Mouse (Mus musculus) c-Kit-positive CD71-negative TER-119-negative erythroid progenitor cells, embryonic 14.5 days (primary cell): Measurements from ENCODE around the gene Spaca9.

Experiments used
- DNase-seq: peaks from one replicate; pipeline ENCODE4 v3.0.0-alpha.2; 2013; ENCODE audit warnings: low read depth

Spaca9 gene

DNA sequence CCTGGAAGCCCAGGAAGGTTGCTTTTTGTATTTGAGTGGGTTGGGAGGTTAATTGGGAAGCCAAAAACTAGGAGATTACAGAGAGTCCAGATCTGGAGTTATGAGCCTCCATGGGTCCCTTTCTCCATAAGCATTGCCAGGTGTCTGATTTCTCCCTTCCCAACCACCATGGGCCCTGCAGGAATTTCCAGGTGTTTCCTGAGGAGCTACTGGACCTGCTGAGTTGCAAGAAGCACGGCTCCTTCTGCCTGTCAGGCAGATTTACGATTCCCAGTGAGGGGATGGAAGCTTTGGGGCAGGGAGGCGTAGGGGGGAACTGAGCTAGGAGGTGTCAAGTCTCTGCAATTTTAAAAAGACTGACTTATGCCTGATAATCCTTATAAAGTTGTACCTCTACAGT is 33.7 kb downstream of the Spaca9 start:
- DNase-seq: no peak

GRCm38 (mm10) chr2:28662891-28663290 is 36.6 kb downstream of the Spaca9 start:
- no peak for DNase-seq

DNA sequence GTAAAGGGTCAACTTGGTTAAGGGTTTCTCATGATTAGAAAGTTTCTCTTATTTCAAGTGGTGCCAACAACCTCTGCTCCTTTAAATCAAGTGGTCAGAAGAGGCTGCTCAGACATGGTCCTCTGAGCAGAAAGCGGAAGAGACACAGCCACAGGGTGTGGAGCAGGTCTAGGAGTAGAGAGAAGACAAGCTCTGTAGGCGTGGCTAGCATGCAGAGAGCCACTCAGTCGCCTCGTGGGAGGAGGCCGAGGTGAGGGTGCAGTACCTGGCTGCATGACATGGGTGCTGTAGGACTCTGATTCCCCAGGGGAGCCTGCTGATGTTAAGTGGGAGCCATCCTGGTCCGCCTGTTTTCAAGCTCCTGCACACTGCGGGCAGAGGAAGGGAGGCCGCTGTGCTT is 43.3 kb downstream of the Spaca9 start:
- DNase-seq: no peak

GRCm38 (mm10) chr2:28654295-28654694 is 45.2 kb downstream of the Spaca9 start:
- DNase-seq: no peak

GRCm38 (mm10) chr2:28653351-28653750 is 46.2 kb downstream of the Spaca9 start:
- DNase-seq: no peak

DNA sequence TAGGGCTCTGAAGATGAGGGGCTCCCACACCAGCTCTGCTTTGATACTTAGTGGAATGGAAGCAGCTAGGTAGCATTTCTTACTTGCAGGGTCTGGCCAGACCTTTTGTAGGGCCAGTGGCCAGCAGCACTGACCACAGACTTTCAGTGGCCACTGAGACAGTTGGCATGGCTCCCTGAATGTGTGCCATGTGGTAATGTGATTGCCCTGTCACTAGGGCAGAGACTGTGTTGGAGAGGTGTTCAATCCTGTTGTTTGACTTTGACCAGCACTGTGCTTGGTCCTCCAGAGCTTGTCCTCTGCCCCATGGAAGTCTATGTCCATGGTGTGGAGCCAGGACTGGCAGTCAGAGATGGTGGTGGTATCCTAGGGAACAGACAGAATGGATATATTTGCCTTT is 49.0 kb downstream of the Spaca9 start:
- no peak for DNase-seq

DNA sequence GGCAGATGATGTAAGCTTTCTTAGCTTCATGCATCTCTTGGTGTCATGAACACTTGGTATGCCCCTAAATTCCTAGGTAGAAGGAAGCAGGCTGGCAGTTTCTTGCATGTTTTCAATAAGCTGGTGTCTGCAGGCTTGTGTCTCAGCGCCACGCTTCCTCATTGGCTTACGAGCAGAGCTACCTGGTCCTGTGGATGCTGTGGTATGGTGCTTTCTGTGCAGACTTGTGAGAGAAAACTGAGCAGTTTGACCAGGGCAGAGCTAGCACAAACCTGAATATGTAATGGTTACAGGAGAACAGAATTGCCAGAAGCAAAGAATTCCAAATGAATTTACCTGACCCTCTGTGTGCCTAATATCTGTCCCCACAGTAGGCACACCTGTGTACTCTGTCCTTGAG is 56.4 kb downstream of the Spaca9 start:
- DNase-seq: no peak
